Mouse (Mus musculus): ENCODE measurements around the gene Men1.
A peak's percentile ranks its signal among the peaks of the same experiment; 100 is the strongest.
"Not testable (repeated sequence)": the region's sequence is repeated elsewhere in the genome, so short reads cannot be mapped to it uniquely, and the experiment has no call there.

The Men1 gene

DNA sequence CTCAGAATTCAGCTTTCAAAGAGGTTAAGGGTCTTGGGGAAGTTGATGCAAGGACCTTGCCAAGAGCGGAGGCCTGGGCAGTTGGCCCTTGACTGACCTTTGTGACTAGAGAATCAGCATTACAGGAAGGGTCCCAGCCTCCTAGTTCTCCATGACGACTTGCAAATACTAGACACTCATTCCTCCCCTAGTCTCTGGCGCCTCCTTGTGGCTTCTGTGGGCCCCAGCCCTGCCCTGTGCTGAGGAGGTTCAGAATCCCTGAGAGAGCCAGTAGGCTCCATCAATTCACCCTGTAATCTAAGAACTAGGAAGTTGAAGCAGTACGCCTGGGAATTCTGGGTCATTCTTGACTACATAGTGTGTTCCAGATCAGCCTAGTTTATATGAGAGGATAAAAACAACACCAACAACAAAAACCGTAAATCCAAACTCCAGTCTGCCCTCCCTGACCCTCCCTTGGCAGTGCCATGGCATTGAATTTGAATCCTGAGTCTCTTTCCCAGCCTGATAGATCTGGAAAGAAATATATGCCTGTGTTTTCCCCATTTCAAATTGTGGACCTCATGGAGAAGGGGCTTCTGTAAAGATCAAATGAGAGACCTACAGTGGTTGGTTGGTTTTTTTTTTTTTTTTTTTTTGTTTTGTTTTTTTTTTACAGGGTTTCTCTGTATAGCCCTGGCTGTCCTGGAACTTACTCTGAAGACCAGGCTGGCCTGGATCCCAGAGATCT is 29.8 kb upstream of the Men1 start:
- DNase-seq (ENCODE audit: low spot score in 2 of 2): peak; percentile 68 to 87

DNA sequence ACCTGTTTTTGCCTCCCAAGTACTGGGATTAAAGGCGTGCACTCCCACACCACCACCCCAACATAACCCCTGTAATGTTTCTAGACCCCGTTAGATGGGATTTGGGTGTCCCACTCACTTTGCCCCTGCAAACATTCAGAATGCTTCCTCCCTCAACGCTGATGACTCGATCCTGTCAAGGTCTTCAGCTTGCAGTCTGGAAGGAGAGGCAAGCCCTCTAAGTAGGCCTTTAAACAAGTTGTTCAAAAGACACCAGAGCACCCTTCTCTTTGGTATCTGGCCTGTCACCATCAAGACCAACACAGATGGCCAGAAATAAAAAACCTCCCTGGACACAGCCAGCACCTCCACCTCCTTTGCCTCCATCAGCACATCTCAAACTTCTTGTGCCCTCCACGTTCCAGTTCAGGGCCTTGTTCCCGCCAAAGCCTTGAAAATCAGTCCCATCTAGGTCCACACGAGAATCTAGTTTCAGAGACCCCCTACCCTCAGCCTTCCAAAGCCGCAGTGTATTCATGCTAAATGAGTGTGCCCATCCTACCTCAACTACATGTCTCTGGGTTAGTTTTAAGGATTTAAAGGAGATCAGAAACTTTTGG is 29.2 kb upstream of the Men1 start:
- no peak for DNase-seq (ENCODE audit: low spot score in 2 of 2)

DNA sequence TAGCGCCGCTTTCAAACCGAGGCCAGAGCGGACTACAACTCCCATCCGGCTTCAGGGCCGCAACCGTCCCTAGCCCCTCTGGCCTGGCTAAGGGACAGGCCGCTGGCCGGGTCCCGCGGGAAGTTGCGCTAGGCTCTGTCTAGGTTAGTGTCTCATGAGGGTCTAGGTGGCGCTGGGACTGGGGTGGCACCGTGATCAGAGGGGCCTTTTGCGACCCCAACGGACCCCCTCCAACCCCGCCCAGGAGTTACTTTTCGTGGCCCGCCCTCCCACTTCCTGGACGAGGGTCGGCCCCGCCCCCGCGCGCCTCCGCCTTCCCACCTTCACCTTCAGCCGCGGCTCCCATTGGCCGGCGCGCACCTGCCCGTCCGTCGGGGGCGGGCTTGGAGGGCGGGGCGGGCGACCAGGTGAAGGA is 28.6 kb upstream of the Men1 start, which contains the start of gene Cdc42bpg:
Gene Cdc42bpg (plus strand): TSS at position 320 of the 415 bp plus-strand sequence.
- DNase-seq (ENCODE audit: low spot score in 2 of 2): peak; percentile 58 to 70

DNA sequence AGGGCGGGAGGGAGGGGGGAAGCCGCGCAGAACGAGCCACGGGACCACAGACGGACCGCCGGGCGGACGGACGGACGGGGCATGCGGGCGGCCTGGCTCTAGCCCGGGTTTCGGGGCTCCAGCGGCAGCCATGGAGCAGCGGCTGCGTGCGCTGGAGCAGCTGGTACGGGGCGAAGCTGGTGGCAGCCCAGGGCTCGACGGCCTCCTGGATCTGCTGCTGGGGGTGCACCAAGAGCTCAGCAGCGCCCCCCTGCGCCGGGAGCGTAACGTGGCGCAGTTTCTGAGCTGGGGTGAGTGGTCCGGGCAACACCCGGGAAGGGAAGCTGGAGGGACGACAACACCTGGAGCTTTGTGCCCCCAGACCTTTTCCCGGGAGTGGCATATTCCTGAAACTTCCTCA is 28.2 kb upstream of the Men1 start:
- peak in 1 of 2 experiments; percentile 67 for DNase-seq (ENCODE audit: low spot score in 2 of 2)

DNA sequence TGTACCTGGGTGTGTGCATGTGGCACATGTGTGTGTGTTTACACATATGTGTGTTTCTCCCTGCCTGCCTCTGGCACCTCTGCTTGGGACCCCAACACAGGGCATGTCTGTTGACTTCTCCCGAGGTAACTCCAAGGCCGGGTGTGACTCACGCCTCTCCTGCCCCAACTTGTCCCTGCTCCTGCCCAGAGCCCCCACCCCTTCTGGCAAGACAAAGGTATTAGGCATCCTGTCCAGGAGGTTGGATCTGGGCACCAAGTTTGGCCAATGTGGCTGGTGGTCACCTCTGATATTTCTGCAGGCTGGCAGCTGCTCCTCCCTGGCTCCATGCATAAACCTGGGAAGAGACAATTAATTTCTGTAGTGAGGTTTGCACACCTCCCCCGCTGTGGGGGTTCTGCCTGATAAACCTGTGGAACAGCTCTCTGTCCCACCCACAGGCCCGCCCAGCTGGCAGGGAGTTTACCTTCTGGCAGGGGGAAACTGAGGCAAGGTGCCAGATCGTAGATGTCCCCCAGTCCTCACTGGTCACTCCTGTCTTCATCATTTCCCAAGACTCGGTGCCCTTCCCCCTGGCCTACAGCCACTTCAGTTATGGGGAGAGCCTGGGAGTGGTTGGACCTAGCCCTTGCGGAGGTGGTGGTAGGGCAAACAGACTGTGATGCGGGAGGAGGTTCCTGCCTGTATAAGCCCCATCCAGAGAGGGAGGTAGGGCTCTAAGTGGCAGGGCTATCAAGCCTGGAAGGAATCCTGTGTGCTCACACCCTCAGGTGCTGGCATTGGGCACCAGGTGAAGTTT is 26.8 kb upstream of the Men1 start:
- DNase-seq (ENCODE audit: low spot score in 2 of 2): no peak

DNA sequence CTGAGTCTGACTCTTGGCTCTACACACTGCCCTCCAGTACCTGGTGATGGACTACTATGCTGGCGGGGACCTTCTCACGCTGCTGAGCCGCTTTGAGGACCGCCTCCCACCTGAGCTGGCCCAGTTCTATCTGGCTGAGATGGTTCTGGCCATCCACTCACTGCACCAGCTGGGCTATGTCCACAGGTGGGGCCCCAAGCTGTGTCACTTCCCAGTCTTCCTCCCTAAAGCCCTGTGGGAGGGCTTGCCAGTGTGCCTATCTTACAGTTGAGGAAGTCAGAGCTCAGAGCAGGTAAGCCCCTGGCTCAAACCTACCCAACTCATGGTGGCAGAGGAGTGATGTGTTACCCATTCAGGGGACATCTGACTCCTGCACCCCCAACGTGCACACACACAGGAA is 24.6 kb upstream of the Men1 start:
- DNase-seq (ENCODE audit: low spot score in 2 of 2): no peak

DNA sequence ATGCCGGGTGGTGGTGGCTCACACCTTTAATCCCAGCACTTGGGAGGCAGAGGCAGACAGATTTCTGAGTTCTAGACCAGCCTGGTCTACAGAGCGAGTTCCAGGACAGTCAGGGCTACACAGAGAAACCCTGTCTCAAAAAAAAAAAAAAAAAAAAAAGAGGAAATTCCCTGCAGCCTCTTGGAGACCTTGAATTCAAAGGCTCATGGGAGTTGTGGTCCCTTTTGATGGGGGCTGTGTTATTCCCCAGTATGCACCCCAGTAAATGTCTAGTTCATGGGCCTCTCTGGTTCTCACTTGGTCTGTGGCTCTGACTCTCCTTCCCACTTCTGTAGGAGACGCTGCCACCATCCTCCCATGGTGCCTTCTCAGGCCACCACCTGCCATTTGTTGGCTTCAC is 23.0 kb upstream of the Men1 start:
- not testable (repeated sequence) for DNase-seq (ENCODE audit: low spot score in 2 of 2)

DNA sequence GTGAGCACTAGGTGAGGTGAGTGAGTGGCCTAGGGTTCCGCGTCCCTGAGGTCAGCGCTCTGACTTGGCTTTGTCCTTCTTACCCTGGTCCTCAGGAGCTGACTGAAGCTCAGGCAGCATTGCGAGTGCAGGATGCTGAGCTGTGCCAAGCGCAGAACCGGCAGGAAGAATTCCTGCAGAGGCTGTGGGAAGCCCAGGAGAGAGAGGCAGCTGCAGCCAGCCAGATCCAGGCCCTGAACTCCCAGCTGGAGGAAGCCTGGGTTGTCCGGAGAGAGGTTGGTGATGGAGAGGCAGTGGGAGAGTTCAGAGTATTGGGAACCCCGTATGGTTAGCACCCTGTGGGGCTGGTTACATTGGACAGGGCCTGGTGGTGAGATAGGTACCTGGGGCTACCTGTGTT is 21.0 kb upstream of the Men1 start:
- no peak for DNase-seq (ENCODE audit: low spot score in 2 of 2)

DNA sequence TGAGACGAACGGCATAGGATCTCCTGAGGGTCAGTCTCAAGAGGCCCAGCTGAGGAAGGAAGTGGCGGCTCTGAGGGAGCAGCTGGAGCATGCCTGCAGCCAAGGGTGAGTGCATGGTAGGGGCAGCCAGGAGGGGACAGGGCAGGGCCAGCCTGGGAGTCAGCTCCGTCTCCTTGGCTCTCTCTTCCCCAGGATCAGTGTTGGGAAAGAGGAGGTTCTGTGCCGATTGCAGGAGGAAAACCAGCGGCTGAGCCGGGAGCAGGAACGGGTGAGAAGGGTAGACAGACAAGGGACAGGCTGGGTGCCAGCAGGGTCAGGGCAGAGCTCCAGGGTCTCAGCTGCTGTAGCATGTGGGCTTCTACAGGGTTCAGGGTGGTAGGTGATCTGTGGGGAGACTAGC is 20.3 kb upstream of the Men1 start:
- DNase-seq (ENCODE audit: low spot score in 2 of 2): no peak

DNA sequence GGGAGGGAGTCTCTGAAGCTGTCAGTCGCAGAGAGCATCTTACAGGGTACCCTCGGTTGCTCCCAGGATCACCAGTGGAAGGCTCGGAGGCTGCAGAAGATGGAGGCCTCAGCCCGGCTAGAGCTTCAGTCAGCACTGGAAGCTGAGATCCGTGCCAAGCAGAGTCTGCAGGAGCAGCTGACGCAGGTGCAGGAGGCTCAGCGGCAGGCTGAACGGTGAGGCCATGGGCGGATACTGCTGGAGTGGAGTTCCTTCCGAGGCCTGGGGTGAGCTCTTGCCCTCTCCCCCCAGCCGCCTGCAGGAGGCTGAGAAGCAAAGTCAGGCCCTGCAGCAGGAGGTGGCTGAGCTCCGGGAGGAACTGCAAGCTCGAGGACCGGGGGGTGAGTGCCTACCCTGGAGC is 19.2 kb upstream of the Men1 start:
- no peak for DNase-seq (ENCODE audit: low spot score in 2 of 2)

DNA sequence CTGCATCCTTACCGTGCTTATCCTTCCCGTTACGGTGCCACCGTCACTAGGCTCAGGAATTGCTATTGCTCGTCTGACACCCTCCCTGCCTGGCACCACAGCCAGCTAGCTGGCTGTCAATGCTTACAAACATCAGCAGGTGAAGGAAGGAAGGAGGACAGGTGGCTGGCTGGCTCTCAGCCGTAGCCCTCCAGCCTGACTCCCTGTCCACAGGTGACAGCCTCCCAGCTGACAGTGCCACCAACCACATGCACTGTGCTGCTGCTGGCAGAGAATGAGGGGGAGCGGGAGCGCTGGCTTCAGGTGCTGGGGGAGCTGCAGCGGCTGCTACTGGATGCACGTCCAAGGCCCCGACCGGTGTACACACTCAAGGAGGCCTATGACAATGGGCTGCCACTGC is 16.6 kb upstream of the Men1 start:
- no peak for DNase-seq (ENCODE audit: low spot score in 2 of 2)

DNA sequence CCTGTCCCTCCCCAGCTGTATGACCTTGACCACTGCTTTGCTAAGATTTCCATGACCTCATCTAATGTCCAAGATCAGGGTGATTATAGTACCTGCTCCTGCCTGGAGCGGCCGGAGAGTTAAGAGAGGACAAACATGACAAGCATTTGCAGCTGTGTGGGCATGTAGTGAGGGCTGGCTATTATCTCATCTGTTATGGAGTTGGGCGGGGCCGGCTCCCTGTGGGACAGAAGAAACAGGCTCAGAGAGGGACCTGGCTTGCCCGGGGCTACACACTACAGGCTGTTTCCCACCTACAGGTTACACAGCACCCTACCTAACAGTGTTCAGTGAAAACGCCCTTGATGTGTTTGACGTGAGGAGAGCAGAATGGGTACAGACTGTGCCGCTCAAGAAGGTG is 13.4 kb upstream of the Men1 start:
- DNase-seq (ENCODE audit: low spot score in 2 of 2): no peak

DNA sequence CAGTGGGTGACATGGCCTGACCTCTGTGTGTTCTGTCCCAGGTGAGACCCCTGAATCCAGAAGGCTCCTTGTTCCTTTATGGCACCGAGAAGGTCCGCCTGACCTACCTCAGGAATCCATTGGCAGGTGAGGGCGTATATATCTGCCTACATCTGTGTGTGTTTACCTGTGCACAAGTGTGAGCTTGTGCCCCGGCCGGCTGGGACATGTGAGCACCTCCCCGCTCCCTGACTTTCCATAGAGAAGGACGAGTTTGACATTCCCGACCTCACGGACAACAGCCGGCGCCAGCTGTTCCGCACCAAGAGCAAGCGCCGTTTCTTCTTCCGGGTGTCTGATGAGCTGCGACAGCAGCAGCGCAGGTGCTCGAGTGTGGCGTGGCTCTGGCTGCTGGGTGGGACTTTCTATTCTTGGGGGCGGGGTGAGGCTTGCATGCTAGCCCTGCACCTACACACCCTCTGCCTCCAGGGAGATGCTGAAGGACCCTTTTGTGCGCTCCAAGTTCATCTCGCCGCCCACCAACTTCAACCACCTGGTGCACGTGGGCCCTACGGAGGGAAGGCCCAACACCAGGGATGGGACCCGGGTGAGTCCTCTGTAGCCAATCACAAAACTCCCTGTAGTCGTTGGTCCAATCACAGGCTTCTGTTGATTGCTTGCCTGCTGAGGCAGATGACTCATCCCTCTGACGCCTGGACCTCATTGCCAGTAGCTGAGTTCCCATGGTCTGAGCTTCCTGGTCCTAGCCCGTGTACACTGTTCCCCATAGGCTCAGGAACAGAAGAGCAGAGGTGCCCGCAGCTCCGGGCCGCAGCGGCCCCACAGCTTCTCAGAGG is 12.8 kb upstream of the Men1 start:
- no peak for DNase-seq (ENCODE audit: low spot score in 2 of 2)

DNA sequence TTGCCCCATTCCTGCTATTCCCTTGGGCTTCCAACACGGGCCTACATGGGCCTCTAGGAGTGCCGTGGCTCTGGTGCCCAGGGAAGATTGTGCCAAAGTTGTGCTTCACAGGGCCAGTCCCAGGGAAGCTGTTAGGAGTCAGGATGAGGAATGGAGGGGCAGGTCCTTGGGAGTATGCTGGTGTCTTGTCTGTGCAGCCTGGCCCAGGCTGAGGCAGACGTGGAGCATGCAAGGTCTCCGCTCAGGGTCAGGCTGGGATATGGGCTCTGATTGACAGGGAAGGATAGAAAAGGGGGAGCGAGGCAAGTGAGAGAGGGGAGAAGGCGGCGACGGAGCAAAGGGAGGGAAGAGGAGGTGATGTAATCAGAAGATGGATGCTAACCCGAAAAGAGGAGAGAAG is 10.0 kb upstream of the Men1 start:
- no peak for DNase-seq (ENCODE audit: low spot score in 2 of 2)

DNA sequence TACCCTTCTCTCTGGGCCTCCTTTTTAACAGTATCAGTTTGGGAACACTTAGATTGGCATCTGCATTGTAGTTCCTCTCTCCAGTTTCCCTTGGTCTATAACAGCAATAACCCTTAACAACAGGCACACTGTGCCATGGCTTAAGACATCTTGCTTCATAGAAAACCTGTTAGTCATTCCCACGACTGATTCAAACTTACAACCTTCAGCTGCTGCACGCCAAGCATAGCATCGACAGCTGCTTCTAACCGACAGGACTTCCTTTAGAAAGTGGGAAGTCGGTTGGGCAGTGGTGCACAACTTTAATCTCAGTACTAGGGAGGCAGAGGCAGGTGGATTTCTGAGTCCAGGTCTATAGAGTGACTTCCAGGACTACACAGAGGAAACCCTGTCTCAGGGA is 3.6 kb upstream of the Men1 start:
- DNase-seq (ENCODE audit: low spot score in 2 of 2): no peak

DNA sequence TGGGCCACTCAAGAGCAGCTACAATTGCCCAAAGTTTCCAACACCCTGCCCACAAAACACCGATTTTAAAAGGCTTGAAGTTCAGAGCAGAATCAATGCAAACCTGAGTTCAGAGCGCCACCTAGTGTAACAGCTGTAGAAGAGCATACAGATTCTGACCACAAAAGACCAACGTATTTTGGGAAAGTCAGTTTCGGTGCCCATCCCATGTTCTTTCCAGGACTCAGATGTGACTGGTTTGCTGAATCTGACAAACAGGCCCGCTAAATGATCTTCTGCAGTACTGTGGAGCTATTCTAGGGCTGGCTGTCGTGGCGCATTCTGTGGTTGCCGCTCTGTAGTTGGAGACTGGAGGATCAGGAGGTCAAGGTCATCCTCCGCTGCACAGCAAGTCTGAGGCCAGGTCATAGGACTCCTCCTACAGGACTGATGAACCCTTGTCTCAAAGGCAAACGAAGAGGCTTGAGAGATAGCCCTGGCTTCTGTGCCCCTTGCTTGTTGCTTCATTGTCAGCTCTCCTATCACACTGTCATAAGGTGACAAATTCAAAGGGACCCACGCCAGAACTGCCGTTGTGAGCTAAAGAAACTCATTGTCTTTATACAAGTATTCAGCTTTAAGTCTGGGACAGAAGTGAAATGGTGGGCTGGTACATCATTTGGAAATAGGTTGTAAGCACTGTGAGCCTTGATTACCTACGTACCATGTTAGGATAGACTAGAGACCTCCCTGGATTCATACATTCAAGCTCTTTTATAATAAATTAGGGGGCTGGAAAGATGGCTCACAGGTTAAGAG is 2.9 kb upstream of the Men1 start:
- DNase-seq (ENCODE audit: low spot score in 2 of 2): peak; percentile 68 to 72

DNA sequence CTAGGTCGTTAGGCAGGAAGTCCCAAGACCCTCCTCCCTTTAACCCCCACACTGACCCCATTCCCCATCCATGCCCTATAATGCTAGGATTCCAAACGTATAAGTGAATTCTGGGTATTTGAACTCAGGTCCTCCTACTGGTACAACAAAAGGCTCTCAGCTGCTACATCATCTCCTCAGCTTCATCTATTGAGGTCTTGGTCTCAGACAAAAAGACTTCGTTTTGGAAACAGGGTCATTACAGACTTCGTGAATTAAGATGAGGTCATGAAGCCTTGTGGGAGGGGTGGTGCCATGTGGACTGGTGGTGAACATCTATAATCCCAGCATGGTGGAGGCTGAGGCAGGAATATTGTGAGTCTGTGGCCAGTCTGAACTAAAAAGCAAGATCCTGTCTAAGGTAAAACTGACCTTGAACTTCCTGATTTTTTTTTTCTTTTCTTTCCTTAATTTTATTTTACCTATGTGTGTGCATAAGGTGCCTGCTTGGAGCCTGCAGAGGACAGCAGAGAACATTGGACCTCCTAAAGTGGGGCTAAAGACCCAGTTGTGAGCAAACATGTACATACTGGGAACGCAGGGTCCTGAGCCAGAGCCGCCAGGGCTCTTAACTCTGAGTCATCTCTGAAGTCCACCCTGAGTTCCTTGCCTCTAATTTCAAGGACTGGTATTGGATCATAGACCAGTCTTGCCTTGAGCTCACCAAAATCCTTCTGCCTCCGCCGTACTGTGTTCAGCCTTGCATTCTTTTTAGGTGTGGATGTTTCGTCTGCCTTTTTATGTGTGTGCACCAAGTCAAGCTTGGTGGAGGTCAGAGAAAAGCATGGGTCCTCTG is 801 bp upstream of the Men1 start:
- no peak for DNase-seq (ENCODE audit: low spot score in 2 of 2)

DNA sequence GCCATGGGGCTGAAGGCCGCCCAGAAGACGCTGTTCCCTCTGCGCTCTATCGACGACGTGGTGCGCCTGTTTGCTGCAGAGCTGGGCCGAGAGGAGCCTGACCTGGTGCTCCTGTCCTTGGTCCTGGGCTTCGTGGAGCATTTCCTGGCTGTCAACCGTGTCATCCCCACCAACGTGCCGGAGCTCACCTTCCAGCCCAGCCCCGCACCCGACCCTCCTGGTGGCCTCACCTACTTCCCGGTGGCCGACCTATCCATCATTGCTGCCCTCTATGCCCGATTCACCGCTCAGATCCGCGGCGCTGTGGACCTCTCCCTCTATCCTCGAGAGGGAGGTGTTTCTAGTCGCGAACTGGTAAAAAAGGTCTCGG is 664 bp downstream of the Men1 start:
- DNase-seq (ENCODE audit: low spot score in 2 of 2): no peak

DNA sequence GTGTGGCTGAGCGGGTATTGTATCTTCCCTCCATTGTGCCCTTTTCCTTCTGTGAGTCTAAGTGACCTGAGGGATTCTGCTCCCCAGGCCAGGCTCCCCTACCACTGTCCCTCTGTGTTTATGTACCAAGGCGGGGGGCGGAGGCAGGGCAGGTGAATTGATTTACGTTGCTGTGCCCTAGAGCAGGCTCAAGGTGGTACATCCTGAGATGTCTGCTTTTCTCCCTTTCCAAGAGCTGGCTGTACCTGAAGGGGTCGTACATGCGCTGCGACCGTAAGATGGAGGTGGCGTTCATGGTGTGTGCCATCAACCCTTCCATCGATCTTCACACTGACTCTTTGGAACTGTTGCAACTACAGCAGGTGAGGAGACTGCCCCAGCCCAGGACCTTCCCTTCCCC is 2.1 kb downstream of the Men1 start:
- DNase-seq (ENCODE audit: low spot score in 2 of 2): no peak

DNA sequence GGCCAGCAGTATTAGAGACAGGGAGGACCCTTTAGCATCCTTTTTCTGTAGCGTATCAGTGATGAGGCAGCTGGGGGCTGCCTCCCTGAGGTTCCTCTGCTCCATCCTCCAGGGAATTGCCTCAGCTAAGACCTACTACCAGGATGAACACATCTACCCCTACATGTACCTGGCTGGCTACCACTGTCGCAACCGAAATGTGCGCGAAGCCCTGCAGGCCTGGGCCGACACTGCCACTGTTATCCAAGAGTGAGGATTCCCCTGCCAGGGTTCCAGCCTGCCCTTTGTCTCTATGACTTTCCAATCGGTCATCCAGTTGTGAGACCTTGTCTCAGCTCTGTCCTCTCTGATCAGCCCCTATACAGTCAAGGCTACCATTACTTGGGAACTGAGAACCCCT is 3.4 kb downstream of the Men1 start:
- DNase-seq (ENCODE audit: low spot score in 2 of 2): no peak
